Mouse (Mus musculus): ENCODE measurements around the gene 4930469K13Rik. TPM values are rescaled to one million over a fixed set of nuclear protein-coding genes. Genes with fewer than 3 reads are reported as not detected.

4930469K13Rik gene
- polyA plus RNA-seq, 1 experiment from 2014 or later: not detected

DNA sequence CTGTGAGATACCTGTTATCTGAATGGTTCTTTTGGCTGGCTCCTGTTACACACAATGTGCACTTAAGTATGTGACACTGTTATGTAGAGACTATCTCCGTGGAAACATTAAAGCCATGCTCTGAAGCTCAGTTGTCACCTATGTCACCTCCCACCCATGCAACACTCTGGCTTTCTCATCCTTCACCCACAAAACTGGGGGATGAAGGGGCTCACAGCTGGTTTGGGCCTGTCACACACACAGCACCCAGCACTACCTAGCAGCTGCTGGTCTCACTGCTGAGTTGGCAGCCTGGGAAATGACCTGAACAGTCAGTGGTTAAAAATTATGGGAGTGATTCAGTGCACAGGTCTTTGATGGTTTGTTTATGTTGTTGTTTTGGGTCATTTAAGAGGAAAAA lies 48.3 kb downstream of the 4930469K13Rik start:
- no peaks in the 10 kb centered on the region for H3K9me3 ChIP-seq
- H3K4me2 ChIP-seq (replicated peaks): no peak overlapping the region
- H3K36me3 ChIP-seq: no peaks in the 10 kb centered on the region
- H3K4me1 ChIP-seq (replicated peaks): no peaks in the 10 kb centered on the region
- no peak overlapping the region for H3K27ac ChIP-seq
- H3K4me3 ChIP-seq (replicated peaks): no peak overlapping the region
- no peaks in the 10 kb centered on the region for H3K27me3 ChIP-seq
- ATAC-seq: no peak
- 89% methylated on average over 1 of the region's 1 CpGs for WGBS
- no peak overlapping the region for H3K9ac ChIP-seq (replicated peaks)

- Histone ChIP-seq H3K4me2 (replicated peaks) (no peak overlapping the region), H3K9ac (replicated peaks) (no peak overlapping the region), H3K4me1 (replicated peaks) (no peaks in the 10 kb centered on the region), H3K27ac (no peak overlapping the region), H3K9me3 (no peaks in the 10 kb centered on the region), H3K36me3 (no peaks in the 10 kb centered on the region), H3K4me3 (replicated peaks) (no peak overlapping the region), H3K27me3 (no peaks in the 10 kb centered on the region)
- ATAC-seq: no peak
- WGBS: 88% methylated on average over 1 of the region's 1 CpGs
Measured at GRCm38 (mm10) chr11:34049125-34049379, 49.3 kb downstream of the 4930469K13Rik start.

GRCm38 (mm10) chr11:34048375-34049124 lies 49.8 kb downstream of the 4930469K13Rik start:
- Histone ChIP-seq H3K27ac (no peak overlapping the region), H3K27me3 (no peaks in the 10 kb centered on the region), H3K4me1 (replicated peaks) (no peaks in the 10 kb centered on the region), H3K9ac (replicated peaks) (no peak overlapping the region), H3K4me3 (replicated peaks) (no peak overlapping the region), H3K9me3 (no peaks in the 10 kb centered on the region), H3K4me2 (replicated peaks) (no peak overlapping the region), H3K36me3 (no peaks in the 10 kb centered on the region)
- no peak for ATAC-seq
- WGBS: 94% methylated on average over 8 of the region's 8 CpGs

- no peaks in the 10 kb centered on the region for H3K4me1 ChIP-seq (replicated peaks)
- no peak for ATAC-seq
- H3K4me3 ChIP-seq (replicated peaks): no peak overlapping the region
- H3K27ac ChIP-seq: no peak overlapping the region
- H3K9ac ChIP-seq (replicated peaks): no peak overlapping the region
- no peak overlapping the region for H3K4me2 ChIP-seq (replicated peaks)
- no peaks in the 10 kb centered on the region for H3K9me3 ChIP-seq
- no peaks in the 10 kb centered on the region for H3K36me3 ChIP-seq
- 87% methylated on average over 5 of the region's 5 CpGs for WGBS
- H3K27me3 ChIP-seq: no peaks in the 10 kb centered on the region
Measured at GRCm38 (mm10) chr11:34047542-34047937, 50.8 kb downstream of the 4930469K13Rik start.

DNA sequence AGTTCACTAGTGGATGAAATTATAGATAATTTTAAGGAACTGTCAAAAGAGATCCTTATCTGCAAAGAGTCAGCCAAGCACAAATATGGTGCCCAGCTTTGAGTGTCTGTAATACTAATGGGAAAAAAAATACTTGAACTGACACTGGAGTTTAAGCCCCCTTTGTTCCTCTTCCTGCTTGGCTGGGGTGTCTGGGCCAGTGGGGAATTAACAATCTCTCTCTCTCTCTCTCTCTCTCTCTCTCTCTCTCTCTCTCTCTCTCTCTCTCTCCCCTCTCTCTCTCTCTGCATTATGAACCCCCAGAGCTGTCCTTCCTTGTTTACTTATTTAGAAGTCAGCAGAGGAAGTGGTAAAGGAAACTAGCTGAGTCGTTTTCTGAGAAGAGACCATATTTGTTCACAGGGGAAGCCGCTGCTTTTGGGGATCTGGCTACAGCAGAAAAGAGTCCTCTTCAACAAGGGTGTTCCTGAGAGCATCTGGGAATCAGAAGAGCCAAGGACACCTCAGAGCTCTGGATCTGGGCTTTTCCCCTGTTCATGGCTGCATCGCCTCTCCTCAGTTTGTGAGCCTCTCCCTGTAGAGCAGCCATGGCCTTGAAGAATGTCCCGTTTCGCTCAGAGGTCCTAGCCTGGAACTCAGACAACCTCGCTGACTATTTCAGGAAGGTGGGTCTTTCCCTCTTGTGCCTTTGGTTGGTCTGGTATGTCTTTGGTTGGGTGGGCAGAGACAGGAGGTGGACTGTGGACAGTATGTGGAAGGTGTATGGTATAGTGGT lies 51.4 kb downstream of the 4930469K13Rik start, which contains the start of gene Lcp2:
Gene Lcp2, plus strand, starts transcription at position 154 of the 775 bp plus-strand sequence.
- Histone ChIP-seq H3K27ac (no peak within 1 kb of the TSS), H3K9me3 (no peaks in the 10 kb centered on the region), H3K4me2 (replicated peaks) (no peak within 1 kb of the TSS), H3K36me3 (no peaks in the 10 kb centered on the region), H3K9ac (replicated peaks) (no peak within 1 kb of the TSS), H3K27me3 (no peaks in the 10 kb centered on the region), H3K4me3 (replicated peaks) (no peak within 1 kb of the TSS), H3K4me1 (replicated peaks) (no peaks in the 10 kb centered on the region)
- 87% methylated on average over 6 of the region's 6 CpGs for WGBS
- no peak for ATAC-seq

DNA sequence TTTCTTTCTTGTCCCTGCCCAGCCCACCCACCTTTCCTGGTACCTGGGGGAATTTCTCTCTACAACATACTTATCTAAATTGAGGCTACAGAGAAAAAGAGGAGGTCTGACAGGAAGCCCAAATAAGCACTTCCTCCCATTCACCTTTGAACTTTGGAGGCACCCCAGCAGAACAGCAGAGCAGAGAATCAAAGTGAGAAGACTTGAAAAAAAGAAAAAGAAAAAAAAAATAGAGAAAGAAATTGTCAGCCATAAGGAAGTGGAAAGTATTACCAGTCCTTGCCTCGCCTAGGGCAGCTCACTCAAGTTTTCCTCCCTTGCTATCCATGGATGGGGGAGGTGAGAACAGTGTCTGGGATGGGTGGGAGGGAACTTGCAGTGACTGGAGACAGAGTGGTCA lies 55.5 kb downstream of the 4930469K13Rik start:
- no peaks in the 10 kb centered on the region for H3K4me1 ChIP-seq (replicated peaks)
- WGBS: 65% methylated on average over 1 of the region's 1 CpGs
- no peak overlapping the region for H3K27ac ChIP-seq
- no peak overlapping the region for H3K4me3 ChIP-seq (replicated peaks)
- no peaks in the 10 kb centered on the region for H3K27me3 ChIP-seq
- no peak overlapping the region for H3K9ac ChIP-seq (replicated peaks)
- H3K9me3 ChIP-seq: no peaks in the 10 kb centered on the region
- no peaks in the 10 kb centered on the region for H3K36me3 ChIP-seq
- no peak overlapping the region for H3K4me2 ChIP-seq (replicated peaks)
- ATAC-seq: no peak

DNA sequence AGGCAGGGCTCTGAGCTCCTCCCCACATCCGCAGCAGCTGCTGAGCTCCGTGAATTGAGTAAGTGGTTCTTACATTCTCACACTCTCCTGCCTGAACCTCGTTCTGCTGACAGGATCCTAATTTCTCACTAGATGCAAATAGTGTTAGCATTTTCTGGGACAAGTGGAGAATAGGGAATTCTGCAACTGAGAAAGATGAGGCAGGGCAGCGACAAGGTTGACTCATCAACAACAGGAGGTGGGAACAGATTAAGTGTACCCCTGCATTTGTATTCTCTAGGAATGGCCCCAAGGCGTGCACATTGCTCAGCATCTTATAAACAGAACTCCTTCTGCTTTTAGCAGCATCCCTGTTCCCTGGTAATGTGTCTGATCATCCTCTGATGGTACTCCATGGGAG lies 58.3 kb downstream of the 4930469K13Rik start:
- H3K27me3 ChIP-seq: no peaks in the 10 kb centered on the region
- no peaks in the 10 kb centered on the region for H3K36me3 ChIP-seq
- H3K4me2 ChIP-seq (replicated peaks): no peak overlapping the region
- no peaks in the 10 kb centered on the region for H3K4me1 ChIP-seq (replicated peaks)
- ATAC-seq: no peak
- H3K9ac ChIP-seq (replicated peaks): no peak overlapping the region
- no peak overlapping the region for H3K27ac ChIP-seq
- no peaks in the 10 kb centered on the region for H3K9me3 ChIP-seq
- no peak overlapping the region for H3K4me3 ChIP-seq (replicated peaks)
- WGBS: 87% methylated on average over 5 of the region's 5 CpGs

DNA sequence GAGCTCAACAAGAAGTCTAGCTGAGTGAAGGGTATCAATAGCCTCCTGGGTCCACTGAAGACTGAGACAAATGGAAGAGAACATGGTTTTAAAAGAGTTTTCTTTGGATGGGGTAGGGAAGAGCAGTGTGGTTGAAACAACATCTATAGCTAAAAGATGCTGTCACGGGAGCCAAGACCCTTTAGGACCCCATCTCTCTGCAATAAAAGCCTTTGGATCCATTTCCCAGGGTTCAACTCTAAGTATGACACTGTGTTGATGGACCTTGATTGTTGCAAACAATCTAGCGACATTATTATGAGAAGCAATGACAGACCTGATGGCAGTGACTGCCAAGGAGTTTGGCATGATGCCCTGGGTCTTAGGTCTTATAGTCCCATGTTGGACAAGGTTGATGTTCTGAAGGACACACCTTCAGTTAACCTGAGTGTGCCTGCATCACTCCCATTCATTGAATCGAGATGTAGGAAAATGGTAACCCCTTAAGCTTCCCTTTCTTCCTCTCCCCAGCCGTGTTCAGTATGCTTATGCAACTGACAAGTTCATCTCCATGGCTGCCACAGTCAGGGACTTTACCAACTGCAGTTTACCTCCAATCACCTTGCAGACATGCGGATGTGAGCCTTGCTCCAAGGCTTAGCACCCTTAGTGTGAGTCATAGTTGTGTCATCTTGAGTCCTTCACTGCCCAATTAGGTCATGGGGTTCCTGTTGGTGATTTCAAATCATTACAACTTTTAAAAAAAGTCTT lies 62.3 kb downstream of the 4930469K13Rik start:
- ATAC-seq: no peak
- no peak overlapping the region for H3K27ac ChIP-seq
- no peak overlapping the region for H3K4me3 ChIP-seq (replicated peaks)

DNA sequence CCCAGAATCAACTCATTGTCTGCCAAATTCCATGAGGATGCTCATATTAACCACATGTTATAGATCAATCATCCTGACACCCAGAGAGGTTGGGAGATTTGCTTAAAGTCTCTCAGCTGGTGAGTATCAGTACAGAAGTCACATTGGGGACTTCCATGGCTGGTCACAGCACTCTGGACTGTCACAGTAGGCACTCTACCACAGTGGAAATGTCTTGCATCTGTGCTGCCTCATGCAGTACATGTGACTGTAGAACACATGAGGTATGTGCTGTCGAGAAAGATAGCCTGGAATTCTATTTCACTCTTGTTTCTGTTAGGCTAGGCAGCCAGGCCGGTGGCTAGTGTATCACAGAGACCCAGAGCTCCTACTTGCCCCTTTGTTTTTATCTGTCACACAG lies 63.6 kb downstream of the 4930469K13Rik start:
- no peak overlapping the region for H3K9ac ChIP-seq (replicated peaks)
- H3K4me1 ChIP-seq (replicated peaks): no peaks in the 10 kb centered on the region
- 87% methylated on average over 2 of the region's 2 CpGs for WGBS
- no peak overlapping the region for H3K4me3 ChIP-seq (replicated peaks)
- no peaks in the 10 kb centered on the region for H3K27me3 ChIP-seq
- no peaks in the 10 kb centered on the region for H3K9me3 ChIP-seq
- H3K27ac ChIP-seq: no peak overlapping the region
- no peak overlapping the region for H3K4me2 ChIP-seq (replicated peaks)
- ATAC-seq: no peak
- no peaks in the 10 kb centered on the region for H3K36me3 ChIP-seq

More for the DNA sequence above, 62.3 kb downstream of the 4930469K13Rik start:
- Histone ChIP-seq H3K27me3 (no peaks in the 10 kb centered on the region), H3K4me2 (replicated peaks) (no peak overlapping the region), H3K36me3 (no peaks in the 10 kb centered on the region), H3K4me1 (replicated peaks) (no peaks in the 10 kb centered on the region), H3K9me3 (no peaks in the 10 kb centered on the region), H3K9ac (replicated peaks) (no peak overlapping the region)
- 85% methylated on average over 5 of the region's 5 CpGs for WGBS

- Histone ChIP-seq H3K9me3 (no peaks in the 10 kb centered on the region), H3K27ac (no peak overlapping the region), H3K27me3 (no peaks in the 10 kb centered on the region), H3K36me3 (no peaks in the 10 kb centered on the region), H3K9ac (replicated peaks) (no peak overlapping the region), H3K4me2 (replicated peaks) (no peak overlapping the region), H3K4me3 (replicated peaks) (no peak overlapping the region), H3K4me1 (replicated peaks) (no peaks in the 10 kb centered on the region)
- ATAC-seq: no peak
- 96% methylated on average over 5 of the region's 5 CpGs for WGBS
Measured at GRCm38 (mm10) chr11:34034008-34034505, 64.3 kb downstream of the 4930469K13Rik start.

DNA sequence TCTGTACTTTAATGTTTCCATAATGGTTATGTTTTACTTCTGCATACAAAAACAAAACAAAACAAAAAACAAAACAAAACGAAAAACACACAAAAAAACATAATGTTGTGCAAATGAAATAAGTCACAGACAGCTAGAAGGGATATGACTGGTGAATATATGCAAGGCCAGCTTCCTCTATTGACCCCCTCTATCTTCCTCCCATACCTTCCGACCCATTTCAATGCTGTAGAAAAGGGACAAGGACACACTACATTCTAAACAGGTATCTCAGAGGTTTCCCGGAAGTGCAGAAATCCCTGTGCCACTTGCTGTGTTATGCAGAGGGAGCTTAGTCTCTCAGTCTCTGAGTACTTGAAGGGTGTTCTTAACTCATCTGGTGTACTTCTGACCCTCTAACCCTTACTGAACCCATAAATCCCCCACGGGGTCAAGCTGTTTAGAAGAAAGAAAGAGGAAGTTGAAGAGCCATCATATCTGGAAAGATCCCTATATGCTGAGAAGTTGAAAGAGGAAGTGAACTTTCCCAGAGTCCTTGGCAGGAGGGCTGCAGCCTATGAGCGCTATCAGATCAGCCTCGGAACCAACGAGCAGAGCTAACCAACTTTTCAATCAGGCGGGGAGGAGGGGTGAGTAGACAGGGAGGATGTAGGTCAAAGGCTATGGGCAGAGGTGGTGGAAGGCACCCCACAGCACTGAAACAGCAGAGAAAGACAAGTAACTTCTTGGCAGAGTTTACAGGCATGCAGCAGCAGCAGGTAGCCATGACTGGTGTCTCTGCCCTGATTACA lies 67.1 kb downstream of the 4930469K13Rik start:
- Histone ChIP-seq H3K27me3 (no peaks in the 10 kb centered on the region), H3K4me2 (replicated peaks) (no peak overlapping the region), H3K9ac (replicated peaks) (no peak overlapping the region), H3K36me3 (no peaks in the 10 kb centered on the region), H3K4me1 (replicated peaks) (no peaks in the 10 kb centered on the region), H3K4me3 (replicated peaks) (no peak overlapping the region), H3K27ac (no peak overlapping the region), H3K9me3 (no peaks in the 10 kb centered on the region)
- WGBS: 79% methylated on average over 8 of the region's 8 CpGs
- no peak for ATAC-seq
